Mouse (Mus musculus) testis, adult 2 months (tissue): ENCODE results near the gene Osgin1.

Experiments used
- CTCF ChIP-seq: fragments of 200-500 bp; IDR thresholded peaks from 2 replicates; pipeline ENCODE4 v1.5.1; 2012; ENCODE audit warnings: low read depth, mild to moderate bottlenecking, inconsistent platforms, low read length, moderate library complexity; ENCODE audit not compliant: control insufficient read depth, insufficient read depth, insufficient replicate concordance
- POLR2A ChIP-seq: fragments of 200-500 bp; IDR thresholded peaks from 2 replicates; pipeline ENCODE4 v1.6.1; 2012; ENCODE audit warnings: low read depth, mild to moderate bottlenecking, inconsistent platforms, low read length, moderate library complexity; ENCODE audit not compliant: control insufficient read depth

- no peak for TF ChIP-seq CTCF
- no peak for TF ChIP-seq POLR2A
Measured at GRCm38 (mm10) chr8:119430250-119430649, 3.7 kb upstream of the Osgin1 start.
